Mouse (Mus musculus) neural tube, embryonic 13.5 days (tissue): Measurements from ENCODE around the gene Gm21680. TPM values are rescaled to one million over a fixed set of nuclear protein-coding genes. Genes with fewer than 3 reads are reported as not detected.

Source experiments
- polyA plus RNA-seq: library from polyadenylated mRNA; unstranded; fragments of >200 nt; fragmentation: Nextera tagmentation; extraction: Ambion mirVana; gene quantifications from 2 replicates; pipeline ENCODE4 v1.2.1, GENCODE M21; 2015

Gene Gm21680
- polyA plus RNA-seq, 1 experiment from 2014 or later: not detected

Other genes starting within 250 kb of the Gm21680 start
- gene Actr3b, start 212.7 kb downstream of the Gm21680 start, polyA plus RNA-seq: 22.7 and 25.0 TPM in 2 replicates
- gene Gm21663, start 30.3 kb downstream of the Gm21680 start, polyA plus RNA-seq: not detected in 2 replicates
- gene Gm21671, start 18.2 kb downstream of the Gm21680 start, polyA plus RNA-seq: not detected in 2 replicates
- gene Gm21698, start 16.0 kb upstream of the Gm21680 start, polyA plus RNA-seq: 0.20 TPM in 1 of 2 replicates, not detected in the other
- not detected in 2 replicates for gene Gm1979, start 32.1 kb upstream of the Gm21680 start, polyA plus RNA-seq
- gene Gm5862, start 50.3 kb upstream of the Gm21680 start, polyA plus RNA-seq: not detected in 2 replicates
- gene Speer4a, start 66.9 kb upstream of the Gm21680 start, polyA plus RNA-seq: not detected in 2 replicates
- gene Gm7347, start 85.9 kb upstream of the Gm21680 start, polyA plus RNA-seq: not detected in 2 replicates
- not detected in 2 replicates for gene Gm10471, start 116.6 kb upstream of the Gm21680 start, polyA plus RNA-seq
- not detected in 2 replicates for gene 5031410I06Rik, start 132.7 kb upstream of the Gm21680 start, polyA plus RNA-seq
- gene Gm10220, start 148.8 kb upstream of the Gm21680 start, polyA plus RNA-seq: 0.12 and 0.25 TPM in 2 replicates